Mouse (Mus musculus) hindbrain, embryonic 12.5 days (tissue): ENCODE results near the gene Grip1. TPM values are rescaled to one million over a fixed set of nuclear protein-coding genes. Genes with fewer than 3 reads are reported as not detected.

ENCODE experiments used
- polyA plus RNA-seq: library from polyadenylated mRNA; unstranded; fragments of >200 nt; fragmentation: Nextera tagmentation; extraction: Ambion mirVana; gene quantifications from 2 replicates; pipeline ENCODE4 v1.2.1, GENCODE M21; 2016

Gene Grip1
- polyA plus RNA-seq, 1 experiment from 2014 or later, result 15.7 TPM

Other genes with a start within 250 kb of the Grip1 start
- 97.7 and 101 TPM in 2 replicates for gene Cand1, start 213.8 kb upstream of the Grip1 start, polyA plus RNA-seq